Mouse (Mus musculus) layer of hippocampus, adult 9-11 months (tissue): ENCODE results near the gene Kctd11.
"Not testable (repeated sequence)": the region's sequence is repeated elsewhere in the genome, so short reads cannot be mapped to it uniquely, and the experiment has no call there.

Experiments
- DNase-seq: peaks from one replicate; pipeline ENCODE4 v3.0.0; 2022

Kctd11 gene

DNA sequence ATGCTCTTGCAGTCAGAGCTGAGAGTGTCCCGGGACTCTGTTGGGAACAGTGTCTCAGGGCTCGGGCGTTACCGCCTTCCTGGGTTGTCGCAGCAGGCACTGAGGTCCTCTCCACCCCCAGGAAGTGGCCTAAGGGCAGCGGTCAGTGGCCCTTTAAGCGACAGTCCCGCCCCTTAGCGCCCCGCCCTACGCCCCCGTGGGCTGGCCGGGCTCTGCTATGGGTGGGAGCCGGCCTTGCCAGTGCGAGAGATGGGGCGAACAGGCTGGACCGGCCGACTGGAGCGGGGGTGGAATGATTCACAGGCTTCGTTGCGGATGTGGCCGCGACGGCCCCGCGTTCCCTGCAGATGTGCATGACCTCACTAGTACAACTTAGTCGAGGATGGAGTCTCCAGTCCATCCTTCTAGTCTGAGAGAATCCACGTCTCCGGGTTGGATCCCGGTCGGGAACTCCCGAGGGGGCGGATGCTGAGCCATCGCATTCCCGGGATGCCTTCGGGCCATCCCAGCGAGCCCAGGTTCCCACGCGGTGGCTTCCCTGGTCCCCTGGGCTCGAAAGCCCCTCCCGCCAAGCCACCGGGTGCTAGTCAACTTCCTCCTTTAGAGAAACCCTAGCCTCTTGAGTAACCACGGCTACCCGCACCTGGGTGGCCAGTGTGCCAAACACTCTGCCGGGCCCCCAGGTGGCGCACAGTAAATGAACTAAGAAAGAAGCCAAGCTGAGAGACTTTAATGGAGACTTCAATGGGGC lies at the start of gene Kctd11:
Gene Kctd11 (minus strand): TSS at position 554 of the 751 bp plus-strand sequence.
- DNase-seq, result peak; percentile 88

GRCm38 (mm10) chr11:69930176-69930575 lies 49.0 kb upstream of the Kctd11 start:
- not testable (repeated sequence) for DNase-seq

- no peak for DNase-seq
Observed at GRCm38 (mm10) chr11:69929712-69930111, 48.5 kb upstream of the Kctd11 start.

DNA sequence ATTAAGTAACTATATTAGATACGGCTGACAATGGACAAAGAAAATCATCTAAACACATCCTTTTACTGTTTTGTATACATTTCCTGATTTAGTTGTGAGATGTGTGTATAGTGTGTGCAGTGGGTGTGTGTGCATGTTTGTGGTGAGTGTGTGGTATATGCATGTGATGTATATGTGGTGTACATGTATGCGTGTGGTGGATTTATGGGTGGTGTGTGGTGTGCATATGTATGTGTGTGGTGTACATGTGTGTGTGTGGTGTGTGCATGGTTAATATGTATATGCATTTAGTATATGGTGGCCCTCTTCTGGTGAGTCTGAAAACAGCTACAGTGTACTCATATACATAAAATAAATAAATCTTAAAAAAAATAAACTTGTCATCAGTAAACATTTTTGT lies 46.3 kb upstream of the Kctd11 start:
- DNase-seq, result no peak

DNA sequence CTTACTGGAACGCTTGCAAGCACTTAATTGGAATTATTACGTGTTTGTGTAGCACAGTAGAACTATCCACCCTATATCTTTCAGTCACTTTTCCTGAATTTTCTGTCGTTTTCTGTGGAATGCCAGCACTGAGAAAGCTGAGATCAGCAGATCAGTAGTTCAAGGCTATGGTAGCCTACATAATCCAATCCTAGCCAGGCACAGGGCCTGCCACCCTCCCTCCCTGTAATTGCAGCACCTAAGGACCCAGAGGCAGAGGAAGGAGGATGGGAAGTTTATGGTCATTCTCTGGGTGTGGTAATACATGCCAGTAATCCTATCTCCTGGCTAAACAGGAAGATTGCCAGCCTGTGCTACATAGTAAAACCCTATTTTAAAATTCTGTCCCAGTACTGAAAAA lies 41.6 kb upstream of the Kctd11 start:
- DNase-seq, result no peak

GRCm38 (mm10) chr11:69922012-69922756 lies 41.0 kb upstream of the Kctd11 start:
- no peak for DNase-seq

GRCm38 (mm10) chr11:69921114-69922011 lies 40.2 kb upstream of the Kctd11 start, which contains the start of gene Eif5a:
TSS of gene Eif5a (minus strand) at chr11:69921958.
- DNase-seq, result peak; percentile 100

- peak; percentile 49 for DNase-seq
Observed at GRCm38 (mm10) chr11:69920266-69921031, 39.2 kb upstream of the Kctd11 start.

DNA sequence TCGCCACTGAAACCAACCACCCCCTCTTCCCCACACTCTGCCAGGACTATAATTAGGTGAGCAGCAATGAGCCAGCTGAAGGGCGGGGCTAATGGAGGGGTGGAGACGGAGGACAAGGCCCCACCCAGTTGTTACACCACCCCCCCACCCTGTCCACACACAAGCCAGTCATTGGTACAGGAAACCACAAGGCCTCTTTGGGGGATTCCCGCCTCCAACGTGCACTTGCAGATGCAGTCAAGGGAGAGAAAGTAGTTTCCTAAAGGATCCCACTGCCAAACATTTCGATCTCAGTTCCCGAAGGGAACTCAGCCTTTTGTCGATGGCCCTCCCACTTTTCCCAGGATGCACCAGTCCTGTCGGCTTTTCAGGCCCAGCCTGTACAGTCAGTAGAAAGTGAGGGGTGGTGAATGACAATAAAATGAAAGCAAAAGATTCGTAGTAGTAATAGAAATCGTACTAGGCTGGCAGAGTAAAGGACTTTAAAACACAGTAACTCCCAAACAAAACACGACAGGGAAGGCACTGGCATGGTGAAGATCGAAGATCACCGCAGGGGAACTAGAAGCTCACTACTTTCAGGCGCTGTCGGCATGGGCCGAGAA lies 38.6 kb upstream of the Kctd11 start:
- peak; percentile 64 for DNase-seq

GRCm38 (mm10) chr11:69919053-69919452 lies 37.8 kb upstream of the Kctd11 start:
- no peak for DNase-seq

- no peak for DNase-seq
Observed at GRCm38 (mm10) chr11:69918118-69918517, 36.9 kb upstream of the Kctd11 start.

DNA sequence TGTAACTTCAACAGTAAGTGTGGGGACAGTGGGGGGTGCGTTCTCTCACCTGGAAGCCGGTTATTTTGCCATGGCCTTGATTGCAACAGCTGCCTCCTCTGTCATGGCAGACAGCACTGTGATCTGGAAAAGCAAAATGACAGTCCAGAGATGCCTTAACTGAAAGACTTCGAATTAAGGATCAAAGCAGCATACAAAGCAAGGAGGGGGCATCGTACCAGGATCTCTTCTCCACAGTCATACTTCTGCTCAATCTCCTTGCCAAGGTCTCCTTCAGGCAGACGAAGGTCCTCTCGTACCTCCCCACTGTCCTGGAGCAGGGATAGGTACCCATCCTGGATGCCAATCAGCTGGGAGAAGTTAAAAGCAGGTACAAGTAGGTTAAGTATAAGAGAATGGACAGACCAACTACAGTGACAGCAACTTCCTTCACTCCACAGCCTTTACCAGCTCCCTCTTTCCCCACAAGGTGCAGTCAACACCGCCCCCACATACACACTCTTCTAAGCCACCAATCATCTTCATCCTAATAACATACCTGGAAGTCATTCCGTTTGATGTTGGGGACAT lies 36.3 kb upstream of the Kctd11 start:
- no peak for DNase-seq

GRCm38 (mm10) chr11:69916652-69917378 lies 35.6 kb upstream of the Kctd11 start:
- not testable (repeated sequence) for DNase-seq

DNA sequence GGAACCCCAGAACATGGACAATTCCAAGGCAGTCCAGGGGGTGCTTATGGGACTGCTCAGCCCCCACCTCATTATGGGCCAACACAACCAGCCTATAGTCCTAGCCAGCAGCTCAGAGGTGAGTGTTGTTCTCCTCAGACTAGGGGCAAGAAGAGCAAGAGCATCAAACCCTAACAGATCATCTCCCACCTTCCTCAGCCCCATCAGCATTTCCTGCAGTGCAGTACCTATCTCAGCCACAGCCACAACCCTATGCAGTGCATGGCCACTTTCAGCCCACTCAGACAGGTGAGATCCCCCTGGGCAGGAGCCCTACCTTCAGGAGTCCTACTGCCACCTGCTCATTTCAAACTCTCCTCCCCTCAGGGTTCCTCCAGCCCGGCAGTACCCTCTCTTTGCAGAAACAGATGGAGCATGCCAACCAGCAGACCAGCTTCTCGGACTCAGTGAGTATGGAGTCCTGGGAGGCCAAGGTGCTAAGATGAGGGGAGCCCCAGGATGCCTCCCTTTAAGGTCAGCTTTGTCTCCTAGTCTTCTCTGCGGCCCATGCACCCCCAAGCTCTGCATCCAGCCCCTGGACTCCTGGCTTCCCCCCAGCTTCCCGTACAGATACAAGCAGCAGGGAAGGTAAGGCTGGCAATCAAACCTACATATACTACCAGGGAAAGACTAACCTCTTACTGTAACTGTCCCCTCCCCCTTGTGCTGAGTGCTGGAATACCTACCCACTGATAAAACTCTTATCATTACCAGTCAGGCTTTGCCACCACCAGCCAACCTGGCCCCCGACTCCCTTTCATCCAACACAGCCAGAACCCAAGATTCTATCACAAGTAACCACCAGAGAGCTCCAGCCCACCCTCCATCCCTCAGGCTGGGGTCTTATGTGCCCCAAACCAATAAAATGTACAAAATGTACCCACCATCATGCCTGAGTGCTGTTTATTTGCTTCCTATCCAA lies 34.7 kb upstream of the Kctd11 start:
- DNase-seq, result no peak

GRCm38 (mm10) chr11:69914917-69915430 lies 33.8 kb upstream of the Kctd11 start:
- no peak for DNase-seq

DNA sequence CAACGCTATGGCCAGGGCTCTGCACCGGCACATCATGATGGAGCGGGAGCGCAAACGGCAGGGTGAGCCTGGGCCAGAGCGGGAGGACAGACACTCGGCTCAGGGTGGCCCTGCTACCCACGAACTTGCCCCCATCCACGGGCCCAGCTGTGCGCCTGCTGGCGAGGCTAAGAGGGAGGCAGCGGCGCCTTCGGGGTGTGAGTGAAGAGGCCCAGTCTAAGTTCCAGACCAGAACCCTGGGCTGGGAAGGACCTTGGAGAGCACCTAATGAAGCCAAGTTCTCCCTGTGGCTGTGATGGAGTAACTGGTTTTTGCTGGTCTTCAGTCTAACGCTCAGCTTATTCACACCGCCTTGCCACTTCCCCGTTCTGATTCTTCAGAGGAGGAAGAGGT lies 33.2 kb upstream of the Kctd11 start:
- DNase-seq, result no peak

GRCm38 (mm10) chr11:69913554-69914371 lies 32.6 kb upstream of the Kctd11 start, which contains the start of gene Gps2:
TSS of gene Gps2 (plus strand) at chr11:69913888.
- DNase-seq, result peak; percentile 94
